Mouse (Mus musculus) T-helper 1 cell (primary cell): ENCODE measurements around the gene Ppm1n.

ENCODE experiments used
- in situ Hi-C: fragments of 300-600 bp; cut with MboI, MseI; formaldehyde crosslinking; loops from one replicate; pipeline ENCODE4 v1.15.1; 2025; ENCODE audit warnings: high pct_unique_total_duplicates

The Ppm1n gene

GRCm38 (mm10) chr7:19252078-19252477 is 27.8 kb downstream of the Ppm1n start:
- in situ Hi-C loops, result no loop called here

GRCm38 (mm10) chr7:19247511-19247910 is 32.4 kb downstream of the Ppm1n start:
- in situ Hi-C loops, result no loop called here

DNA sequence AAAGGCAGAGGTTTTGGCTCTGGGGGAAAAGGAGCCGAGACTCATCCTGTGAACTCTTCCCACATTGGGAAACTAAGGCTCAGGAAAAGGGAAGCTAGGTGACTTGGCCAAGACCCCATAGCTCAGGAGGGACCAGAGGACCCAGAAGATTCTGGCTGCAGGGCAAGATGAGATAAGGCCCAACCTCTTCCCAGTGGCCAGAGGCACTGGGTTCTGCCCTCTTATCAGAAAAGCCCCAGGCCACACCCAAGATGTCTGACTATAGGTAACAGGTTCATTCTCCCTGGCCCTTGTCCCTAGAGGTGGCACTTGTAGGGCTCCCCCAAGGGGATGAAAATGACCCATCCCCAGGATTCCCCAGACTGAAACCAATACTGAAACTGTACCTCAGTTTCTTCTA is 33.0 kb downstream of the Ppm1n start:
- in situ Hi-C loops, result no loop called here

DNA sequence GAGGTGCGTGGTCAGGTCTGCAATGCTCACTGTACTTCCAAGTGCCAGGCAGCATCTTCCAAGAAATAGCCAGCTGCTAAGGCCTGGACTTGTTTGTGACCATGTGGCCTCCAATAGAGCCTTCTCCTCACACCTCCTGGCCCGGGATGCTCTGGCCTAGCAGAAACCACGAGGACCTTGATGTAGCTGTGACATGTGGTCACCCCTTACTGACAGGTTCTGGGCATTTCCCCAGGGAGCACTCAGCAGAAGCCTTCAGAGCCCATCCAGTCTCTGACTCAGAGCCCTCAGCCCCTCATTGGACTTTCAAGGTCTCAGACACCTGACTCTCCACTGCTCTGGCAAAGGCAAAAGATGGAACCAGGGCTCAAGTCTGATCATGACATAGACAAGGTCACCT is 34.8 kb downstream of the Ppm1n start:
- in situ Hi-C loops, result no loop called here

GRCm38 (mm10) chr7:19243858-19244257 is 36.0 kb downstream of the Ppm1n start:
- in situ Hi-C loops, result no loop called here

- in situ Hi-C loops, result no loop called here
Observed at GRCm38 (mm10) chr7:19242005-19242404, 37.9 kb downstream of the Ppm1n start.

GRCm38 (mm10) chr7:19240905-19241463 is 38.9 kb downstream of the Ppm1n start:
- in situ Hi-C loops, result no loop called here

DNA sequence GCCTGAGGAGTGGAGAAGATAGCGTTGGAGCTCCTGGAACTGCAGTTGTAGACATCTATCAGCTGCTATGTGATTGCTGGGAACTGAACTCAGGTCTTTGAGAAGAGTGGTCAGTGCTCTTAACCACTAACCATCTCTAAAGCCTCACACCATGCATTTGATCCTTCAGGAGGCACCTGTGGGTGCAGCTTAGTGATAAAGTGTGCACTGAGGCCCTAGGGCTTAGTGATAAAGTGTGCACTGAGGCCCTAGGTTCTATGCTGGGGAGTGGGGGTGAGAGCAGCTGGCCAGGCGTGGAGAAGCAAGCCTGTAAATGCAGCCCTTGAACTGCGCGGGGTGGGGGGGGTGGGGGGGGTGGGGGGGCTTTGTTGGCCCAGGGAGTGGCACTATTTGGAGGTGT is 39.9 kb downstream of the Ppm1n start:
- in situ Hi-C loops, result no loop called here

DNA sequence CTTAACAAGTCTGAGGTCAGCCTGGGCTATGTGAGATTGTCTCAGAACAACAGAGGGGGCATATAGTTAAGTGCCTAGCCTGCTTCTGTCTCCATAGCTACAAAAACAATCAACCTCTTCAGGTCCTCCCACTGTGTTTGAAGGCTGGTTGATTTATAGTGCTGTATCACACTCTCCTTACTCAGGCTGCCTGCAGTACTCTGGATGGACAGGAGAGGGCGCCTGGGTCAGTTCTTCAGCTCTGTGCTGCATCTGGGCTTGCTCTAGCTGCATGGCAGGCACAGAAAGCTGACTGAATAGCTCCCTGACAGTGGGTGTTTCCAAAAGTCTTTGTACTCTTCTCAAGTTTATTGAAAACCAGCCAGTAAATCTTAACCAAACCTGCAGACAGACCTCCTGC is 40.4 kb downstream of the Ppm1n start:
- in situ Hi-C loops, result no loop called here

DNA sequence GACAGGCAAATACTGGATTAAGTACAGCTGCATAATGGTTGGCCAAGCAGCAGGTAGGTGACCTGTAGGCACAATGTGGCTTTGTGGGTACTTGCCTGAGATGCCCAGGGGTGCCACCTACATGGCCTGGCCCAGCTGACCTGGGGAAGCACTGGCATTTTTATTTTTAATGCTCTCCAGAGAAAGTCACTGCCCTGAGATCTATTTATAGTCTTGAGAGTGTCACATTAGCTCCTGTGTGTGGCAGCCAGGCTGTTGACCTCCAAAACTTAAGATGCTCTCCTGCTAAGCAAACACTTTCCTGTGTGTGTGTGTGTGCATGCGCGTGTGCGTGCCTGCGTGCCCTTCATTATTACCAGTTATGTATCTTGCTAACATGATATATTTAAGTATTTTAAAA is 41.5 kb downstream of the Ppm1n start:
- in situ Hi-C loops, result no loop called here

GRCm38 (mm10) chr7:19236411-19236810 is 43.5 kb downstream of the Ppm1n start:
- in situ Hi-C loops, result no loop called here

DNA sequence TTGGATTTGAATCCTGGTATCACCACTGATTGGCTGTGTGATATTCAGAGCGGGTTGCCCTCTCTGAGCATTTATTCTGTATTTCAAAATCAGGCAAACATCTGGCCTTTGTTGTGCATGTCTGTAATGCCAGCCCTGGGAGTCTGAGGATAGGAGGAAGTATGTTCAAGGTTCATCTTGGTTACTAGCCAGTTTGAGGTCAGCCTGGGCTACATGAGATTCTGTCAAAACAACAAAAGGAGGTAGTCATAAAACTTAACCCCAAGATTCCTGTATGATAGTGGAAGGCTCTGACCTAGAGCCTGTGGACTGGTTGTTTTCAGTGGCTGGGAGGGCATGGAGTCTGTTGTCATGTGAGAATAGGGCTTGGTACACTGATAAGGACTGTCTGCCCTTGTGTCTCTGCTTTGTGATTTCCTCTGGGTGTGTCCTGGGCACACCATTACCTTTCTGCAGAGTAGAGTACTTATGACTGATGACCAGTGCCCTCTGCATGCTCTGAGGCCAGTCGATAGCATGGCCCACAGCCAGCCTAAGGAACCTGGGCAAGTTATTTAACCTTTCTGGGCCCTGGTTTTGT is 44.7 kb downstream of the Ppm1n start:
- in situ Hi-C loops, result no loop called here

GRCm38 (mm10) chr7:19234652-19235051 is 45.2 kb downstream of the Ppm1n start:
- in situ Hi-C loops, result loop anchor here (5.0 kb wide), 1 partner anchor 48 kb away; the partner anchor contains the start of genes Ppm1n and Rtn2

DNA sequence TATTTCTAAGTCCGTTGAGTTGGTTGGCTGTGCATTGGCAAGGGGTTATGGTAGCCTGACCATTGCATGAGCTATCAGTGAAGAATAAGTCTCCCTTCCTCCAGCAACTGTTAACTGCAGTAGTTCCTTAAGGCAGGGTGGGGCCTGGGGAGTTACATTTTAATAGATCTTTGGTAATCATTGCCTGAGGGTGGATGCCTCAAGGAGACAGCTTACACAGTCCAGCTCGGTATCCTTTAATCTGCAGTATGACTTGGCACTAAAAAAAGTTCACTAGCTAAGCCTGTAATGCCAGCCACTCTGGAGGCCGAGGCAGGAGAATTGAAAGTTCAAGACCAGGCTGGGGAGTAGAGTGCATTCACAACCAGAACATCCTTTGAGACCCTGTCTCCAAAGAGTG is 48.0 kb downstream of the Ppm1n start:
- in situ Hi-C loops, result loop anchor here (5.0 kb wide), 1 partner anchor 50 kb away; the partner anchor contains the start of genes Ppm1n and Rtn2

- in situ Hi-C loops, result loop anchor here (5.0 kb wide), 1 partner anchor 51 kb away; the partner anchor contains the start of genes Ppm1n and Rtn2
Observed at GRCm38 (mm10) chr7:19230899-19231298, 49.0 kb downstream of the Ppm1n start.

DNA sequence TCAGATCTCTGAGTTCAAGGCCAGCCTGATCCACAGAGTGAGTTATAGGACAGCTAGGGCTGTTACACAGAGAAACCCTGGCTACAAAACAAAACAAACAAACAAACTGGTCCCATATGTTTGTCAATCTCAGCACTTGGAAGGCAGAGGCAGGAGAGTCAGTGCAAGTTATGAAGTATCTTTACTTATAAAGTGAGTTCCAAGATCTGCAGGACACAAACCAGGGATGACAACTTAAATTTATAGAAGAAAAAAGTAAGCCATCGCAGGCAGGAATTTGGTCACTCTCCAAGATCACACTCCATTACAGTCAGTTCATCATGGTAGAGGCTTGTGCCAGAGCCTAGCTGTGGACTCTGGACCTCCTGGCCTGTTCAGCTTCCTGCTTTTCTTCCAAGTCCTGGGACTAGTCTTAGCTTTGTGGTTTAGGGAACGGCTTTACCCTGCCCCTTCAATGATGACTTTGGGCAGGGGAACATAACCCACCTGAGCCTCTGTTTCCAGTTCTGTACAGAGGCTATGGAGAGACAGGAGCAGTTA is 49.8 kb downstream of the Ppm1n start:
- in situ Hi-C loops, result loop anchor here (5.0 kb wide), 1 partner anchor 52 kb away; the partner anchor contains the start of genes Ppm1n and Rtn2

- in situ Hi-C loops, result no loop called here
Observed at GRCm38 (mm10) chr7:19229404-19229803, 50.5 kb downstream of the Ppm1n start.

GRCm38 (mm10) chr7:19228793-19229148 is 51.1 kb downstream of the Ppm1n start:
- in situ Hi-C loops, result no loop called here

DNA sequence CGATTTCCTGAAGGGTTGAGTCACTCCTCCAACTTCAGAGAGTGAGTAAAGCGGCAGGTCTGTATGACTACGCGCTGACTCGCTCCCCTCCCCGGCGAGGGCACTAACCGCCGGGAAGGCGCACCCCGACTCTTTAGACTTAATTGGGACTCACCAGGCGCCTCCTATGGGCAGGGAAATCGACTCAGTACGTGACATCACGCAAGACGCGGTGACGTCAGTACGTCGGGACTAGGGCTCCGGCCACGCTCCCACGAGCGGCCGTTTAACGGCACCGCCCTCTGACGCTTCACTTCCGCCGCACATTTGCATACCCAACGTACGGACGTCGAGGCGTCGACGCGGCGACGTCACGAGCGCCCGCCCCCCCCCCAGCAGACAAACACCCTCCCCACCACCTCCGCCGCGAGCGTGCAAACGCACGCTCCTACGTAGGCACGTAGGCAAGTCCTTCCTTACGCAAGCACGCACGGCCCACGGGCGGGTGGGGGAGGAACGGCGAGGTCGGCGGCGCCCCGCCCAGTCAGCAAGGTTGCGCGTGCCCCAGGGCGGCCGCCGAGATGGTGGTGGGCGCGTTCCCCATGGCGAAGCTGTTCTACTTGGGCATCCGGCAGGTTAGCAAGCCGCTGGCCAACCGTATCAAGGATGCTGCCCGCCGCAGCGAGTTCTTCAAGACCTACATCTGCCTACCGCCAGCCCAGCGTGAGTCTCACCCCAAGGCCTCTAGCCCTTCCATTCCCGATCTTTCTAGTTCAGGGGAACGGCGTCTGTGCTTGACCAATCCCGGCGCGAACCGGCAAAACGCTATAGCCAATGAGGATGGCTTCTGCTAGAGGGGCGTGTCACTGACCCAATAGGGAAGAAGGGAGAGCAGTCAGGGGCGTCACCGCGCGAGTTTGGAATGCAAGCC is 51.7 kb downstream of the Ppm1n start, which contains the start of gene Opa3:
Gene Opa3 (plus strand): TSS at position 452 of the 910 bp plus-strand sequence.
- in situ Hi-C loops, result no loop called here

- in situ Hi-C loops, result no loop called here
Observed at GRCm38 (mm10) chr7:19226817-19227797, 52.8 kb downstream of the Ppm1n start.
